27 mouse cellular contexts compared by ENCODE assay signal in genomic region chr16:66117930-66118329, GRCm38 (mm10).
"Had no signal": no experiment of that assay in that cellular context is flagged by ENCODE, and none has a peak within 500 bp of the region (broad histone marks: within the 10 kb centered on the region; RNA-seq: fewer than 3 reads in every experiment).

No protein-coding gene starts in this region.

- H3K9ac ChIP-seq: limb, embryonic 12.5 days; limb, embryonic 13.5 days; limb, embryonic 15.5 days; liver, embryonic 12.5 days; liver, embryonic 13.5 days; liver, embryonic 14.5 days; liver, embryonic 15.5 days; liver, postnatal 0 days; lung, embryonic 14.5 days; lung, embryonic 15.5 days; midbrain, embryonic 12.5 days; midbrain, embryonic 13.5 days; midbrain, embryonic 15.5 days; neural tube, embryonic 12.5 days had no signal

- H3K27me3 ChIP-seq: limb, embryonic 12.5 days; limb, embryonic 13.5 days; limb, embryonic 15.5 days; liver, embryonic 12.5 days; liver, embryonic 13.5 days; liver, embryonic 15.5 days; lung, embryonic 15.5 days; megakaryocyte, embryonic 14.5 days; midbrain, embryonic 12.5 days; midbrain, embryonic 13.5 days; midbrain, embryonic 15.5 days; neural tube, embryonic 12.5 days had no signal

- H3K9me3 ChIP-seq: limb, embryonic 10.5 days; limb, embryonic 12.5 days; limb, embryonic 13.5 days; limb, embryonic 15.5 days; liver, embryonic 12.5 days; liver, embryonic 13.5 days; liver, embryonic 15.5 days; lung, embryonic 15.5 days; midbrain, embryonic 10.5 days; midbrain, embryonic 12.5 days; midbrain, embryonic 13.5 days; midbrain, embryonic 15.5 days; neural tube, embryonic 12.5 days had no signal

- DNase-seq: left cerebral cortex, postnatal 4 days; liver; liver, embryonic 13.5 days; liver, postnatal 0 days; lung, adult 2 months; lung, embryonic 14.5 days; lung, postnatal 10 days; lung, postnatal 14 days; lung, postnatal 36 days; lung, postnatal 4 days; midbrain, embryonic 14.5 days had no signal

- H3K4me3 ChIP-seq: limb, embryonic 10.5 days; limb, embryonic 12.5 days; limb, embryonic 13.5 days; limb, embryonic 15.5 days; liver, embryonic 12.5 days; liver, embryonic 13.5 days; liver, embryonic 15.5 days; lung, embryonic 15.5 days; megakaryocyte, embryonic 14.5 days; midbrain, embryonic 10.5 days; midbrain, embryonic 12.5 days; midbrain, embryonic 13.5 days; midbrain, embryonic 15.5 days; myocyte; neural tube, embryonic 12.5 days had no signal

- H3K4me1 ChIP-seq: limb, embryonic 10.5 days; limb, embryonic 12.5 days; limb, embryonic 13.5 days; limb, embryonic 15.5 days; liver, embryonic 12.5 days; liver, embryonic 13.5 days; liver, embryonic 15.5 days; lung, embryonic 15.5 days; megakaryocyte, embryonic 14.5 days; midbrain, embryonic 10.5 days; midbrain, embryonic 12.5 days; midbrain, embryonic 13.5 days; neural tube, embryonic 12.5 days had no signal

- H3K27ac ChIP-seq: limb, embryonic 10.5 days; limb, embryonic 12.5 days; limb, embryonic 13.5 days; limb, embryonic 15.5 days; liver, embryonic 12.5 days; liver, embryonic 13.5 days; liver, embryonic 14.5 days; liver, embryonic 15.5 days; lung, embryonic 15.5 days; macrophage; midbrain, embryonic 10.5 days; midbrain, embryonic 12.5 days; midbrain, embryonic 13.5 days; midbrain, embryonic 15.5 days; neural tube, embryonic 12.5 days had no signal

- H3K36me3 ChIP-seq: limb, embryonic 10.5 days; limb, embryonic 12.5 days; limb, embryonic 13.5 days; limb, embryonic 15.5 days; liver, embryonic 12.5 days; liver, embryonic 13.5 days; liver, embryonic 15.5 days; lung, embryonic 15.5 days; midbrain, embryonic 10.5 days; midbrain, embryonic 12.5 days; midbrain, embryonic 13.5 days; midbrain, embryonic 15.5 days; neural tube, embryonic 12.5 days had no signal
